Mouse (Mus musculus): ENCODE measurements around the gene Pcare.

Gene Pcare

GRCm38 (mm10) chr17:71730655-71731054 lies 22.0 kb downstream of the Pcare start:
- no peak for DNase-seq (ENCODE audit: low spot score)

GRCm38 (mm10) chr17:71721019-71721418 lies 31.7 kb downstream of the Pcare start:
- peak; percentile 74 for DNase-seq (ENCODE audit: low spot score)

GRCm38 (mm10) chr17:71720434-71720833 lies 32.3 kb downstream of the Pcare start:
- DNase-seq (ENCODE audit: low spot score) = no peak

GRCm38 (mm10) chr17:71717881-71718625 lies 34.6 kb downstream of the Pcare start:
- no peak for DNase-seq (ENCODE audit: low spot score)

- DNase-seq (ENCODE audit: low spot score) = no peak
These were observed 37.7 kb downstream of the Pcare start for GRCm38 (mm10) chr17:71715034-71715433.

GRCm38 (mm10) chr17:71712279-71712678 lies 40.4 kb downstream of the Pcare start:
- no peak for DNase-seq (ENCODE audit: low spot score)

GRCm38 (mm10) chr17:71707715-71708114 lies 45.0 kb downstream of the Pcare start:
- no peak for DNase-seq (ENCODE audit: low spot score)

- peak; percentile 64 for DNase-seq (ENCODE audit: low spot score)
These were observed 46.9 kb downstream of the Pcare start for GRCm38 (mm10) chr17:71705550-71706480.

- DNase-seq (ENCODE audit: low spot score) = no peak
These were observed 47.6 kb downstream of the Pcare start for GRCm38 (mm10) chr17:71705113-71705512.

GRCm38 (mm10) chr17:71698619-71698956 lies 54.1 kb downstream of the Pcare start:
- DNase-seq (ENCODE audit: low spot score) = no peak

GRCm38 (mm10) chr17:71697896-71698618 lies 54.6 kb downstream of the Pcare start:
- DNase-seq (ENCODE audit: low spot score) = no peak

GRCm38 (mm10) chr17:71696396-71696795 lies 56.3 kb downstream of the Pcare start:
- DNase-seq (ENCODE audit: low spot score) = no peak

- DNase-seq (ENCODE audit: low spot score) = no peak
These were observed 56.9 kb downstream of the Pcare start for GRCm38 (mm10) chr17:71695716-71696315.

- no peak for DNase-seq (ENCODE audit: low spot score)
These were observed 57.5 kb downstream of the Pcare start for GRCm38 (mm10) chr17:71695151-71695550.

- DNase-seq (ENCODE audit: low spot score) = no peak
These were observed 58.9 kb downstream of the Pcare start for GRCm38 (mm10) chr17:71693780-71694179.
